Mouse (Mus musculus) CH12.LX (cell line): ENCODE measurements around the gene Cdh18. TPM values are rescaled to one million over a fixed set of nuclear protein-coding genes. Genes with fewer than 3 reads are reported as not detected.

Experiments
- DNase-seq: peaks from one replicate; pipeline ENCODE4 v3.0.0-alpha.2; 2013; ENCODE audit errors: extremely low read depth
- H3K27ac ChIP-seq: 2 replicates; pipeline ENCODE4 v1.5.1; 2012; ENCODE audit warnings: low read depth, mild to moderate bottlenecking, control low read depth, moderate library complexity; ENCODE audit not compliant: insufficient read depth
- H3K27me3 ChIP-seq: replicated peaks from 2 replicates; pipeline ENCODE3; 2012; ENCODE audit warnings: inconsistent platforms
- H3K36me3 ChIP-seq, 2 experiments: replicated peaks in 1 of 2; 2 replicates each; pipeline versions ENCODE3 to v1.6.1; 2012; ENCODE audit warnings: inconsistent platforms in 1 of 2, low read length in 1 of 2, mild to moderate bottlenecking in 1 of 2, mixed read lengths in 1 of 2, moderate library complexity in 1 of 2; ENCODE audit not compliant: control insufficient read depth in 1 of 2, insufficient read depth in 1 of 2
- H3K4me1 ChIP-seq, 2 experiments: 2 replicates each; pipeline ENCODE4 v1.6.1; 2012; ENCODE audit warnings: inconsistent platforms in 1 of 2, moderate library complexity in 1 of 2; ENCODE audit not compliant: insufficient read depth in 2 of 2, control insufficient read depth in 1 of 2
- H3K4me2 ChIP-seq: 2 replicates; pipeline ENCODE4 v1.6.1; 2012; ENCODE audit warnings: low read depth, mild to moderate bottlenecking, control low read depth; ENCODE audit not compliant: poor library complexity, insufficient read depth, severe bottlenecking
- H3K4me3 ChIP-seq, 3 experiments: fragments of 150-350 bp in 1 of 3; sonication (generic) in 1 of 3; replicated peaks in 1 of 3; 2 replicates each; pipeline versions ENCODE3 to v1.5.1; 2011 to 2012; ENCODE audit warnings: low read depth in 2 of 3, low read length in 2 of 3, mild to moderate bottlenecking in 2 of 3, moderate library complexity in 2 of 3, control low read depth in 1 of 3, improper control_type of control experiment in 1 of 3, inconsistent platforms in 1 of 3, mixed read lengths in 1 of 3; ENCODE audit not compliant: poor library complexity in 1 of 3
- H3K79me2 ChIP-seq: replicated peaks from 2 replicates; pipeline ENCODE4 v1.6.1; 2012; ENCODE audit warnings: mild to moderate bottlenecking, moderate library complexity; ENCODE audit not compliant: control insufficient read depth, poor library complexity, insufficient read depth, severe bottlenecking; ENCODE audit errors: extremely low read depth
- H3K9ac ChIP-seq: 2 replicates; pipeline ENCODE4 v1.6.1; 2012; ENCODE audit warnings: low read depth, mild to moderate bottlenecking, control low read depth, moderate library complexity; ENCODE audit not compliant: insufficient read depth
- H3K9me3 ChIP-seq: replicated peaks from 2 replicates; pipeline ENCODE3; 2012; ENCODE audit warnings: low read length, inconsistent platforms, mixed read lengths
- BHLHE40 ChIP-seq: IDR thresholded peaks from 2 replicates; pipeline ENCODE4 v1.6.1; 2011; ENCODE audit warnings: mild to moderate bottlenecking, low read depth, low read length, improper control_type of control experiment
- CHD1 ChIP-seq: IDR thresholded peaks from 2 replicates; pipeline ENCODE4 v1.6.1; 2012; ENCODE audit warnings: low read depth, low read length, improper control_type of control experiment, inconsistent platforms
- CTCF ChIP-seq, 2 experiments: IDR thresholded peaks in 1 of 2; conservative IDR thresholded peaks in 1 of 2; 2 replicates each; pipeline ENCODE4 v1.5.1; 2011 to 2012; ENCODE audit warnings: low read depth in 2 of 2, low read length in 2 of 2, improper control_type of control experiment in 1 of 2, inconsistent platforms in 1 of 2, mild to moderate bottlenecking in 1 of 2, moderate library complexity in 1 of 2
- ETS1 ChIP-seq: conservative IDR thresholded peaks from 2 replicates; pipeline ENCODE4 v1.6.1; 2012; ENCODE audit warnings: low read depth, mild to moderate bottlenecking, inconsistent platforms, low read length, improper control_type of control experiment, moderate library complexity
- GABPA ChIP-seq: IDR thresholded peaks from 2 replicates; pipeline ENCODE4 v1.6.1; 2012; ENCODE audit warnings: low read depth, low read length, improper control_type of control experiment, inconsistent platforms; ENCODE audit not compliant: insufficient replicate concordance
- JUND ChIP-seq: conservative IDR thresholded peaks from 2 replicates; pipeline ENCODE4 v1.6.1; 2011; ENCODE audit warnings: low read depth, low read length, improper control_type of control experiment
- MAFK ChIP-seq: IDR thresholded peaks from 2 replicates; pipeline ENCODE4 v1.6.1; 2011; ENCODE audit warnings: low read length, improper control_type of control experiment; ENCODE audit not compliant: insufficient replicate concordance
- MAZ ChIP-seq: IDR thresholded peaks from 2 replicates; pipeline ENCODE4 v1.6.1; 2012; ENCODE audit warnings: low read depth, mild to moderate bottlenecking, inconsistent platforms, low read length, improper control_type of control experiment, moderate library complexity
- MEF2A ChIP-seq: IDR thresholded peaks from 2 replicates; pipeline ENCODE4 v1.6.1; 2014; ENCODE audit warnings: low read depth, mild to moderate bottlenecking, inconsistent platforms, low read length, improper control_type of control experiment, borderline replicate concordance
- MXI1 ChIP-seq: IDR thresholded peaks from 2 replicates; pipeline ENCODE4 v1.6.1; 2011; ENCODE audit warnings: mild to moderate bottlenecking, low read depth, low read length, improper control_type of control experiment
- MYC ChIP-seq: IDR thresholded peaks from 2 replicates; pipeline ENCODE4 v1.6.1; 2011; ENCODE audit warnings: low read depth, mild to moderate bottlenecking, improper control_type of control experiment, low read length
- NRF1 ChIP-seq: IDR thresholded peaks from 2 replicates; pipeline ENCODE4 v1.6.1; 2014; ENCODE audit warnings: low read depth, mild to moderate bottlenecking, inconsistent platforms, low read length, improper control_type of control experiment, moderate library complexity
- PAX5 ChIP-seq: IDR thresholded peaks from 2 replicates; pipeline ENCODE4 v1.6.1; 2012; ENCODE audit warnings: low read length, inconsistent platforms, mixed read lengths
- RAD21 ChIP-seq: IDR thresholded peaks from 2 replicates; pipeline ENCODE4 v1.6.1; 2011; ENCODE audit warnings: low read depth, mild to moderate bottlenecking, low read length, improper control_type of control experiment, moderate library complexity
- SMC3 ChIP-seq: IDR thresholded peaks from 2 replicates; pipeline ENCODE4 v1.6.1; 2011; ENCODE audit warnings: low read depth, low read length, improper control_type of control experiment
- TCF12 ChIP-seq: IDR thresholded peaks from 2 replicates; pipeline ENCODE4 v1.6.1; 2014; ENCODE audit warnings: low read depth, mild to moderate bottlenecking, inconsistent platforms, low read length, improper control_type of control experiment
- ZKSCAN1 ChIP-seq: IDR thresholded peaks from 2 replicates; pipeline ENCODE4 v1.6.1; 2012; ENCODE audit warnings: low read depth, inconsistent platforms, low read length, improper control_type of control experiment, borderline replicate concordance
- ZMIZ1 ChIP-seq: IDR thresholded peaks from 2 replicates; pipeline ENCODE4 v1.6.1; 2012; ENCODE audit warnings: low read depth, mild to moderate bottlenecking, inconsistent platforms, low read length, improper control_type of control experiment
- dilution Hi-C: fragments of 300-500 bp; cut with MboI; formaldehyde crosslinking; loops from 2 replicates; pipeline ENCODE4 v1.14.3; 2020; ENCODE audit warnings: low sequenced_read_pairs; ENCODE audit not compliant: extremely low pct_unique_long_range_greater_than_20kb, extremely low pct_ligation_motif_present
- in situ Hi-C: fragments of 300-500 bp; cut with MboI; formaldehyde crosslinking; loops from 3 replicates; pipeline ENCODE4 v1.14.3; 2019; ENCODE audit warnings: low sequenced_read_pairs, low pct_ligation_motif_present, low pct_unique_long_range_greater_than_20kb, mixed read lengths
- polyA plus RNA-seq: library from polyadenylated mRNA; unstranded; fragments of >175 nt; gene quantifications from 2 replicates; pipeline ENCODE4 v1.2.1, GENCODE M21; 2012; ENCODE audit warnings: low read depth; ENCODE audit not compliant: insufficient read length
- total RNA-seq, 2 experiments: library from RNA; depleted of rRNA; stranded (reverse); fragments of 300-350 nt in 1 of 2; fragments of >200 nt in 1 of 2; gene quantifications; 2 replicates each; pipeline ENCODE4 v1.2.3; 2012 to 2014

Cdh18 gene
- total and polyA plus RNA-seq, 3 experiments: not detected

GRCm38 (mm10) chr15:22947234-22947633 is 398.4 kb downstream of the Cdh18 start:
- DNase-seq: no peak
- Histone ChIP-seq H3K36me3 (no peaks in the 10 kb centered on the region), H3K79me2 (no peaks in the 10 kb centered on the region), H3K27ac (no peak overlapping the region), H3K4me2 (no peak overlapping the region), H3K9ac (no peak overlapping the region), H3K9me3 (peaks cover 41% of the 10 kb centered on the region), H3K4me1 (no peaks in the 10 kb centered on the region), H3K4me3 (no peak overlapping the region), H3K27me3 (no peaks in the 10 kb centered on the region)
- TF ChIP-seq MAFK (peak; percentile 88), ZKSCAN1 (no peak)
- in situ Hi-C loops: no loop called here
- dilution Hi-C loops: no loop called here

DNA sequence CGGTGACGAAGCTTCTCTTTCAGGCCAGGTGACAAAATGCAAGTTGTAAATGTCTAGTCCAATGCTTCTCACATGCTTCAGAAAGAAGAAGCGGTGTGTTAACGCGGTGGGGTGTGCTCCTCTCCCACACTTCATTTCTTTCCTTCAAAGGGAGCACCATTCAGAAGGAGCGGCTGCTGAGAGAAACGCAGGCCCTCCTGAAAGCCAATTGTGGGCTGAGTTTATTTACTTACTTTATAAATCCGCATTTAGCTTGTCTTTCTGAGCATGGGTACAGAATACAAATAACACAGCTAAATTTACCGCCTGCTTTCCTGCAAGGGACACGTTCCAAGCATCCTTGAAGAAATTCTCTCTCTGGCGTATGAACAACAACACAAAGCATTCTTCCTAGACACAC is 420.6 kb downstream of the Cdh18 start:
- TF ChIP-seq ETS1: no peak
- TF ChIP-seq ZKSCAN1: no peak
- no peak for TF ChIP-seq MXI1
- TF ChIP-seq JUND: no peak
- no peak for TF ChIP-seq SMC3
- no peak for TF ChIP-seq MYC
- no peak for TF ChIP-seq MEF2A
- TF ChIP-seq PAX5: no peak
- TF ChIP-seq GABPA: no peak
- TF ChIP-seq TCF12: no peak
- no peak for TF ChIP-seq NRF1
- in situ Hi-C loops: no loop called here
- H3K9me3 ChIP-seq: peaks cover 35% of the 10 kb centered on the region
- no peaks in the 10 kb centered on the region for H3K27me3 ChIP-seq
- no peak overlapping the region for H3K9ac ChIP-seq
- DNase-seq: no peak
- no peak overlapping the region for H3K4me3 ChIP-seq
- no peaks in the 10 kb centered on the region for H3K36me3 ChIP-seq
- no peak overlapping the region for H3K27ac ChIP-seq
- dilution Hi-C loops: no loop called here
- H3K4me2 ChIP-seq: no peak overlapping the region
- H3K79me2 ChIP-seq: no peaks in the 10 kb centered on the region
- H3K4me1 ChIP-seq: no peaks in the 10 kb centered on the region

DNA sequence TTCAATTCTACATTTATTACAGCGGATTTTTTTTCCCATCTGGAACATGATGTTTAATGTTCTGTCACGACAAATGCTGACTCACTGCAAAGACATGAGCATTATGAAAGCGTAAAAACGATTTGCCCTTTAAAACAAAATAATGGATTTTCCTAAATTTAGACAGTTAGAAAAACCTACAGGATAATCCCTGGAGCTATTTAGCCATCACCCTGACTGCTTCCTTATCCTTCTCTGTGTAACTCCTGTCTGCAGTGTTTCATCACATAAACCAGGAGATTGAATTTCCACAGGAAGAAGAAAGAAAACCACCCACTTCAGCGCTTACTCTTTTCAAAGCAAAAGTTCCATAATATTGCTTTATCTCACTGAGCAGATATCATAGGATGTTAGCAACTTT is 431.3 kb downstream of the Cdh18 start:
- Histone ChIP-seq H3K9me3 (peaks cover 31% of the 10 kb centered on the region), H3K9ac (no peak overlapping the region), H3K79me2 (no peaks in the 10 kb centered on the region), H3K27me3 (no peaks in the 10 kb centered on the region), H3K36me3 (no peaks in the 10 kb centered on the region), H3K4me1 (no peaks in the 10 kb centered on the region), H3K4me2 (no peak overlapping the region), H3K27ac (no peak overlapping the region), H3K4me3 (no peak overlapping the region)
- no peak for DNase-seq
- TF ChIP-seq MEF2A (no peak), GABPA (no peak), ETS1 (no peak), SMC3 (no peak), TCF12 (no peak), ZMIZ1 (no peak), ZKSCAN1 (no peak), BHLHE40 (no peak), CTCF (conservative IDR thresholded peaks at IDR 0.05 in 1 of 2, IDR thresholded peaks at IDR 0.05 in 1 of 2; ENCODE audit: low read depth in 2 of 2, low read length in 2 of 2) (no peak), CHD1 (no peak), RAD21 (no peak), MAZ (no peak)
- dilution Hi-C loops: no loop called here
- in situ Hi-C loops: no loop called here
